Mouse (Mus musculus) mouse trophoblast stem cell (cell line): ENCODE data around the gene Bmp2k.

Experiments used
- in situ Hi-C, 2 experiments: fragments of 300-500 bp; cut with MseI, MboI; formaldehyde crosslinking; loops; 2 replicates in 1 of 2; 3 replicates in 1 of 2; pipeline ENCODE4 v1.15.1; 2025

Gene Bmp2k

GRCm38 (mm10) chr5:96972474-96973130 lies 24.9 kb upstream of the Bmp2k start:
- in situ Hi-C loops, result no loop called here

- in situ Hi-C loops, result no loop called here
Observed at GRCm38 (mm10) chr5:96973714-96974113, 23.8 kb upstream of the Bmp2k start.

DNA sequence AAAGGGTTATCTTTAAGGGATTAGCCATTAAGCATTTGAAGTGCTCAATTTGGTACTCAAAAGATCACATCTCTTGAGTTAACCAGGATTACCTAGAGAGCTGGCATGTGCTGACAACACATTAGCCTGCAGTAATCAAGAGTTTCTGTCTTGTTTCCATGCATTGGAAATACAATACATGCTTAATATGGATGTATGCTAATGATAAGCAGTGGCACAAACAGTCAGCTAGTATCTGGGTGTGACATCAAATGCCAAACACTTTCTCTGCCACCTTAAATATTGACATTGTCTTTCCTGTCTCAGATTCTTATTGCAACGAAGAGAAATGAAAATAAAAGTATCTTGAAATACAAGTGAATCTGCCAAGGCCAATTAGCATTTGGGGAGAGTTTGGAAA lies 22.8 kb upstream of the Bmp2k start:
- in situ Hi-C loops, result no loop called here

GRCm38 (mm10) chr5:96975112-96975511 lies 22.4 kb upstream of the Bmp2k start:
- in situ Hi-C loops, result no loop called here

DNA sequence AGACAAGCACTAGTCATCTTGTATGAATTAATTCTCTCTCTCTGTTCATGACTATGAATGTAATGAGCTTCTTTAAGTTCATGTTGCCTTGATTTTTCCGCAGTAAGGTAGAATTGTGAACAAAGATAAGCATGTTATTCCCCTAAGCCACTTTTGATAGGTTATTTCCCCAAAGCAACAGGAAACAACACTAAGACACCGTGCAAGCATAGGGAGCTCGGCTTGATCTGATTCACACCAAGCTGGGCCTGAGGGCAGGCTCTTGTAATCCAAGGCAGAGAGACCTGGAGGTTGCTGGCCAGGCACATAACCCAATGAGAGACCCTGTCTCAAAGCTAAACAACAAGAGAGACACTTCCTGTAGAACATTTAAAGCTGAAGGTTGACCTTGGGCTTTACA lies 21.3 kb upstream of the Bmp2k start:
- in situ Hi-C loops, result no loop called here

- in situ Hi-C loops, result no loop called here
Observed at GRCm38 (mm10) chr5:96979296-96980007, 18.0 kb upstream of the Bmp2k start.

DNA sequence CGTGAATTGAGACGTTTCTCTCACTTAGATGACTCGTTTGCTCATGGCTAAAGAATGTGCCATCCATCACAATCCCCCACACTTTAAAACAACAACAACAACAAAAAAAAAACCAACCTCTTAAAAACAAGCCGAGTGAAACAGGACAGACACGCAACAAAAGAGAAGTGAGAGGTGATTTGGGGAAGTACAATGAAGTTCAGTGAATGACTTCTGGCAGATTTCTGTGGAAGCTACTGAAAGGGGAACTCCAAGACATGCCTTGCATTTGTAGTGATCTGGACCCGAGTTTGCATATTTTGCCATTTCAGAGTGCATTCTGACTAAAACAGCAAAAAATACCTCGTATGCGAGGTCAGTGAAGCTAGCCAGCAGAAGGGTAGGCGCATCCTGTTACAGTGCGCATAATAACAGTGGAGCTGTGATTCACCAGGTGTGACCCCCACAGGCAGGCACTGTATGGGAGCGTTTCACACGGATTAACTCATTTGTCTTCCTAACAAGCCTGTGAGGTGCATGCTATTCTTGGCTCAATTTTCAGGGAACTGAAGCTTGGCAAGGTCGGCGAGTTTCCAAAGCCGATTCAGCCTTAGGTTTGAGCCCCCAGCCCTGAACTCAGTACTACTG lies 17.4 kb upstream of the Bmp2k start:
- in situ Hi-C loops, result no loop called here

- in situ Hi-C loops, result no loop called here
Observed at GRCm38 (mm10) chr5:96981987-96982386, 15.5 kb upstream of the Bmp2k start.

DNA sequence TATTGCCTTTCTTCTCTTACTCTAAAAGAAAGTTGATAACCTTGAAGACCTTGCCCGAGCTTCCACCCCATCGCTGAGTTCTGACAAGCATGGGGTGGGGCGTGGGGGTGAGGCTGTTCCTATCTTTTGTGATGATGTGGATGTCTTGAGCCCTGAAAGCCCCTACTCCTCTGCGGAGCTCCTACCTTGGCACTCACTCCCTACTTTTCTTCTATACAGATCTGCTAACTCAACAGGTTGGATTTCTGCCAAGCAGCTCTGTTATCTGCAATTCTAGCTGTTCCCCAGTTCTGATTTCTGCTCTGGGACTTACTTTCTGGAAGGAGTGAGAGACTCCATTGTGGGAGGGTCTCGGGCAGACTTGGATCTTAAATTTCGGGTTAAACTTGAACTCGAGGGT lies 14.3 kb upstream of the Bmp2k start:
- in situ Hi-C loops, result no loop called here

GRCm38 (mm10) chr5:96986850-96987249 lies 10.6 kb upstream of the Bmp2k start:
- in situ Hi-C loops, result no loop called here

DNA sequence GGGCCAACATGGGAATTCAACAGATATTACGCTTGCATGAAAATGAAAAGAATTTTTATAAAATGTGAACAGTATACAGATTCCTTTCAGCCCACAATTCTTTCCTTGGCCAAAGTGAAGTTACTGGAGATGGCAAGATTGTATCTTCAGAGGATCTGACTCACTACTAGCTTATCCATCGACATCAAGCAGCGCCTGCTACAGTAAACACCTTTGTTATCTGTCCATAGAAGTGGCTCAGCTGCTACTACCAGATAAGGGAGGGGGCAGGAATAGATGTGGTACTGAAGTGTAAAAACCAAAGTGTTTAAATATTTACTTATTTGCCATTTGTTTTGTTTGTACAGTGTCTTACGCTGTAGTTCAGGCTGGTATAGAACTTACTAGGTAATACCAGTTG lies 8.6 kb upstream of the Bmp2k start:
- in situ Hi-C loops, result no loop called here

DNA sequence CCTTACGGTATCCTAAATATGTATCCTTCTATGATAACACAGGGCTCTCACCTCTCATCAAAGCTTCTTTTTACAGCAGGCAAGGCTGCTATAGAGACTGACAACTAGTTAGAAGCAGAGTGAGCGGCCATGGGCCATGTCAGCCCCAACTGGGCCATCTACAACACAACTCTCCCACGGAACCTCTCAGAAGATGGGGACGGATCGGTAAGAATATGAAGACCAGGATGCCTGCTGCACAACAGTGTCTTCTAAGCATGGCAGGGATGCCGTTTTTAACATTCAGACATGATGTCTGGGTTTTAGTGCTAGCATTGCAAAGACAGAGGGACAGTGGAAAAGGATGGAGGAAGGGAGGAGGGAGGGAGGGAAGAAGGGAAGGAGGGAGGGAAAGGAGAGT lies 6.3 kb upstream of the Bmp2k start:
- in situ Hi-C loops, result no loop called here

DNA sequence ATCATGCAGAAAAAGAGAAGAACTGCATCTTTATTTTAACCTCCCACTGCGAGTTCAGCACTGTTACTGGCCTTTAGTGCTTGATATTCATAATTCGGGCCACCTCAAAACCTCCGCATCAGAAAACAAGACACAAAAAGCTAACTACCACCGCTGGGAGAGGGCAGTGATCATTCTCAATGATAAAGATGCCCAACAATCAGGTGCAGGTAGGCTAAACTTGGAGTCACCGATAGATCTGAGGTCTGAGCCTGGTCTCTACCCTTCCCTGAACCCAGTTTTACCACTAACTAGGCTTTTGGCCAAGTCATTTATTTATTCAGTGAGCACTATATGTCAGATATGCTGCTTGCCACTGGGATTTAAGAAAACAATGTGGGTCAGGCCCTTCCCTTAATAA lies 4.8 kb upstream of the Bmp2k start:
- in situ Hi-C loops, result no loop called here

DNA sequence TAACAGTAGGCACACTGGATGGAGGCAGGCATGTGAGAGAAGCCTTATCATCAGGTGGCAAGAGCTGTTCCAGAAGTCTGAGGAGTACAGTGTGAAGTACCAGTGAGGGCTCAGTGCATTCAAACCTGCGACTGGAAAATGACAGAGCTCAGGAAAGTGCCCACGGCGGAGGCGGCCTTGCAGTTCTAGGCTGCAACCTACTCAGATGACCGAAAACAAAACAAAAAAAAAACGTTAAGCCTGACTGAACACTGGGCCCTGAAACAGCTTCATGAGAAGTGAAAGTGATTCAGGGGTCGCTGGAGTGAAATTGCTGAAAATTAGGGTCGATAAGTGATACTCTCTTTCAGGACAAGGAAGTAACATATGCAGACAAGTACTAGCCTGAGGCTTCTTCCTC lies 4.4 kb upstream of the Bmp2k start:
- in situ Hi-C loops, result no loop called here

- in situ Hi-C loops, result no loop called here
Observed at GRCm38 (mm10) chr5:96995791-96996190, 1.7 kb upstream of the Bmp2k start.

GRCm38 (mm10) chr5:96996401-96997309 lies 834 bp upstream of the Bmp2k start:
- in situ Hi-C loops, result no loop called here

DNA sequence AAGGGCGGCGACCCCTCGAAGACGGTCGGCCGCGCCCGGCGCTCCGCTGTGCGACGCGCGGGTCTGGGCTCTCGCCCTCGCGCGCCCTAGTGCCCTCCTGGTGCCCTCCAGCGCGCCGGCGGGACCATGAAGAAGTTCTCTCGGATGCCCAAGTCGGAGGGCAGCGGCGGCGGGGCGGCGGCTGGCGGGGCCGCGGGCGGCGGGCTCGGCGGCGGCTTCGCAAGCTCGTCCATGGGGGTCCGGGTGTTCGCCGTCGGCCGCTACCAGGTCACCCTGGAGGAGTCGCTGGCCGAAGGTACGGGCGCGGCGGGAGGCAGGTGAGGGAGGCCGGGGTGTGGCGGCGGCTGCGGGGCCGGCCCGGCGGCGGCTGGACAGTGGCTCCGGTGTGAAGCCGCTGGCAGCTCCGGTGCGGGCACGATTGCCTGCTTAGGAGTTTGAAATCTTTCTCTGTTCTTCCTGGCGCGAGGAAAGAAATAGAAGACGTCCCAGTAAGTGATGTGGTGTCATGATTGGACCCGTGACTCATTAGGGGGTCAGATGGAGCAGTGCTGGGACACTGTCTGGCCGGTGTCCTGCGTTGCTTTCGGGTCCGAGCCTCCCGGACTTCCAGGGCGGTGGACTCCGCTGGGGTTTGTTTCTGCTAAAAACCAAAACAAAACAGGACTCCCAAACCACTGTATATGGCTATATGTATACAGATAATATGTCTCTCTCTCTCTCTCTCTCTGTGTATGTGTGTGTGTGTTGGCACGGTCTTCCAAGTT lies 495 bp downstream of the Bmp2k start:
- in situ Hi-C loops, result no loop called here

- in situ Hi-C loops, result no loop called here
Observed at GRCm38 (mm10) chr5:96998566-96998907, 1.0 kb downstream of the Bmp2k start.

GRCm38 (mm10) chr5:96999601-97000000 lies 2.1 kb downstream of the Bmp2k start:
- in situ Hi-C loops, result no loop called here

GRCm38 (mm10) chr5:97000524-97000923 lies 3.0 kb downstream of the Bmp2k start:
- in situ Hi-C loops, result no loop called here

- in situ Hi-C loops, result no loop called here
Observed at GRCm38 (mm10) chr5:97001153-97001552, 3.7 kb downstream of the Bmp2k start.
